Mouse (Mus musculus) kidney, embryonic 15.5 days (tissue): Measurements from ENCODE around the gene Sft2d2. TPM values are rescaled to one million over a fixed set of nuclear protein-coding genes. Genes with fewer than 3 reads are reported as not detected.

Experiments
- ATAC-seq: fragments of 200-750 bp; cut with Nextera tagmentation; replicated peaks from 2 replicates; pipeline ENCODE4 v1.8.0; 2017; ENCODE audit warnings: moderate TSS enrichment; ENCODE audit not compliant: low FRiP score
- H3K27ac ChIP-seq: fragments of 300-500 bp; sonication (generic); 2 replicates; pipeline ENCODE4 v1.5.1; 2015; ENCODE audit warnings: mild to moderate bottlenecking, inconsistent platforms
- H3K27me3 ChIP-seq: fragments of 300-500 bp; sonication (generic); 2 replicates; pipeline ENCODE4 v1.6.1; 2015; ENCODE audit warnings: inconsistent platforms
- H3K36me3 ChIP-seq: fragments of 300-500 bp; sonication (generic); 2 replicates; pipeline ENCODE4 v1.6.1; 2015; ENCODE audit warnings: inconsistent platforms
- H3K4me1 ChIP-seq: fragments of 300-500 bp; sonication (generic); 2 replicates; pipeline ENCODE4 v1.6.1; 2015; ENCODE audit warnings: inconsistent platforms
- H3K4me2 ChIP-seq: fragments of 300-500 bp; sonication (generic); 2 replicates; pipeline ENCODE4 v1.6.1; 2015; ENCODE audit warnings: moderate library complexity, mild to moderate bottlenecking, inconsistent platforms
- H3K4me3 ChIP-seq: fragments of 300-500 bp; sonication (generic); replicated peaks from 2 replicates; pipeline ENCODE4 v1.5.1; 2015; ENCODE audit warnings: mild to moderate bottlenecking, inconsistent platforms
- H3K9ac ChIP-seq: fragments of 300-500 bp; sonication (generic); 2 replicates; pipeline ENCODE4 v1.6.1; 2015; ENCODE audit warnings: mild to moderate bottlenecking, inconsistent platforms
- H3K9me3 ChIP-seq: fragments of 300-500 bp; sonication (generic); replicated peaks from 2 replicates; pipeline ENCODE4 v1.6.1; 2016; ENCODE audit warnings: inconsistent platforms
- WGBS: fragments of 180-500 bp; shearing (Covaris S2); methylation state at CpG from one replicate; pipeline ENCODE4 v1.1.7; 2015; ENCODE audit warnings: mixed read lengths; 5-methylcytosine and 5-hydroxymethylcytosine counted together
- polyA plus RNA-seq: library from polyadenylated mRNA; unstranded; fragments of >200 nt; fragmentation: Nextera tagmentation; extraction: Ambion mirVana; gene quantifications from 2 replicates; pipeline ENCODE4 v1.2.1, GENCODE M21; 2015

Sft2d2 gene
- polyA plus RNA-seq, 1 experiment from 2014 or later = 22.8 TPM

- H3K36me3 ChIP-seq = no peaks in the 10 kb centered on the region
- no peak overlapping the region for H3K9ac ChIP-seq
- no peak overlapping the region for H3K4me3 ChIP-seq
- no peak overlapping the region for H3K27ac ChIP-seq
- no peaks in the 10 kb centered on the region for H3K27me3 ChIP-seq
- no peak overlapping the region for H3K4me2 ChIP-seq
- peak; percentile 54 for ATAC-seq
- no peaks in the 10 kb centered on the region for H3K4me1 ChIP-seq
- WGBS = 49% methylated on average over 6 of the region's 6 CpGs
- no peaks in the 10 kb centered on the region for H3K9me3 ChIP-seq
Observed at GRCm38 (mm10) chr1:165164920-165165319, 29.3 kb downstream of the Sft2d2 start.

DNA sequence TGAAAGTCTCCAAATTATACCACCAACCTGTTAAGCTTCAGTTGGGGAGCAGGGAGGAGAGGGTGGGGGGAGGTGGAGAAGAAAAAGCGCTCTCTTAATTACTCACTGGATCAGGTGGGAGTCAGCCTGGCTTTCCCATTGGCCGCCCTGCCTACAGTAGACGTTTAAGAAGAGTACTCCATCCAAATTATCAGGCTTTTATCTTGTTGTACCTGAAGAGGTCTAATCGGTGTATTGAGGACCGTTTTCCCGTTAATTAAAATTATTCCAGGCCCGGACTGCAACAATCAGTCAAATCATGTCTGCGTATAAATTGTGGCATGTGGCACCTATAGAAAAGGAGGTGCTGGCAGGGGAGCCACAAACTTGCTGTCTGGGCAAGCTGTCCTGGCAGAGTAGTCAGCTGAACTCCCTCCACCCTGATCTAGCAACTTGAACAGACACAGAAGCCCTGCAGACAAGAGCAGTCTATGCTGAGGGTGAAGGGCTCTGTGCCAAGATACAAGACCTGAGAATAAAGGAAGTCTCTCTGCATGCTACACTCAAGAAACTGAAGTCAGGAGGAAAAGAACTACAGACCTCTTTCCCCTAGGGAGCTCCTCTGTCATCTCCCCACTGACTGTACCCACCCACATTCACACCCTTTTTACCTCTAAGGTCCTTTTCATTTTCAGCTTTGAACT is 33.4 kb downstream of the Sft2d2 start, which contains the start of gene Tbx19:
TSS of gene Tbx19 (minus strand) at position 51 of the 683 bp plus-strand sequence.
- Histone ChIP-seq H3K4me2 (no peak within 1 kb of the TSS), H3K36me3 (no peaks in the 10 kb centered on the region), H3K4me1 (no peaks in the 10 kb centered on the region), H3K27ac (no peak within 1 kb of the TSS), H3K4me3 (no peak within 1 kb of the TSS), H3K27me3 (no peaks in the 10 kb centered on the region), H3K9me3 (no peaks in the 10 kb centered on the region), H3K9ac (no peak within 1 kb of the TSS)
- WGBS = 87% methylated on average over 8 of the region's 8 CpGs
- ATAC-seq = no peak

DNA sequence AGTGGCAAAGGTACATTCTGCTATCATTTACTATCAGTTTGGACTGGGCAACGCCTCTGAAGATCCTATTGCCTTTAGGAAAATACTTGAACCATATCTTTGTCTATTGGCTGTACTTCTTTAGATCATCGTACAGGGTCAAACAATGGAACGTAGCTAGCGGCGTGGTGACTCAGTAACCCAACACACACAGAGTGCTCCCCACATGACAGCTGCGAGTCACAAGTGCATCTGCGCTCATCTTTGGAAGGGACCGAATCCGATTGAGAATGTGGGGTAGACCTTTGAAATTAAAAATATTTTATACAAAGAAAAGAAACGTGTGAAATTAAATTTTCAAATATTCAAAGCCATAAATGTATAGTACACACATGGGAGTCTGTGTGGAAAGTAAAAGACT is 35.4 kb downstream of the Sft2d2 start:
- H3K36me3 ChIP-seq = no peaks in the 10 kb centered on the region
- no peak for ATAC-seq
- no peaks in the 10 kb centered on the region for H3K9me3 ChIP-seq
- H3K4me2 ChIP-seq = no peak overlapping the region
- WGBS = 79% methylated on average over 10 of the region's 10 CpGs
- no peak overlapping the region for H3K27ac ChIP-seq
- H3K4me3 ChIP-seq = no peak overlapping the region
- no peaks in the 10 kb centered on the region for H3K4me1 ChIP-seq
- no peaks in the 10 kb centered on the region for H3K27me3 ChIP-seq
- no peak overlapping the region for H3K9ac ChIP-seq

- H3K36me3 ChIP-seq = no peaks in the 10 kb centered on the region
- ATAC-seq = no peak
Observed at GRCm38 (mm10) chr1:165154162-165154561, 40.1 kb downstream of the Sft2d2 start.

GRCm38 (mm10) chr1:165151216-165151615 is 43.0 kb downstream of the Sft2d2 start:
- no peaks in the 10 kb centered on the region for H3K27me3 ChIP-seq
- no peaks in the 10 kb centered on the region for H3K36me3 ChIP-seq
- H3K4me1 ChIP-seq = no peaks in the 10 kb centered on the region
- H3K9me3 ChIP-seq = no peaks in the 10 kb centered on the region
- no peak overlapping the region for H3K27ac ChIP-seq
- H3K4me2 ChIP-seq = no peak overlapping the region
- H3K9ac ChIP-seq = no peak overlapping the region
- WGBS = 52% methylated on average over 8 of the region's 8 CpGs
- no peak for ATAC-seq
- no peak overlapping the region for H3K4me3 ChIP-seq

More at GRCm38 (mm10) chr1:165154162-165154561, 40.1 kb downstream of the Sft2d2 start:
- whole genome bisulfite sequencing = 74% methylated on average over 4 of the region's 4 CpGs
- no peak overlapping the region for H3K9ac ChIP-seq
- H3K4me1 ChIP-seq = no peaks in the 10 kb centered on the region
- H3K9me3 ChIP-seq = no peaks in the 10 kb centered on the region
- H3K27ac ChIP-seq = no peak overlapping the region
- no peaks in the 10 kb centered on the region for H3K27me3 ChIP-seq
- H3K4me2 ChIP-seq = no peak overlapping the region
- H3K4me3 ChIP-seq = no peak overlapping the region

GRCm38 (mm10) chr1:165142343-165142916 is 51.8 kb downstream of the Sft2d2 start:
- 0 out of 2 replicates have a peak overlapping the region, but pooled peaks have one; percentile 5 for H3K4me2 ChIP-seq
- H3K9me3 ChIP-seq = no peaks in the 10 kb centered on the region
- 48% methylated on average over 12 of the region's 12 CpGs for WGBS
- H3K36me3 ChIP-seq = no peaks in the 10 kb centered on the region
- H3K9ac ChIP-seq = no peak overlapping the region
- H3K27ac ChIP-seq = peak overlapping the region; percentile 18; the same call in 1 of the 2 replicates
- no peaks in the 10 kb centered on the region for H3K27me3 ChIP-seq
- no peak overlapping the region for H3K4me3 ChIP-seq
- ATAC-seq = peak; percentile 72
- peaks cover 12% of the 10 kb centered on the region for H3K4me1 ChIP-seq

- Histone ChIP-seq H3K9ac (no peak overlapping the region), H3K4me1 (peaks cover 12% of the 10 kb centered on the region), H3K4me3 (no peak overlapping the region), H3K4me2 (no peak overlapping the region), H3K36me3 (no peaks in the 10 kb centered on the region), H3K27ac (no peak overlapping the region), H3K27me3 (no peaks in the 10 kb centered on the region), H3K9me3 (no peaks in the 10 kb centered on the region)
- 79% methylated on average over 3 of the region's 3 CpGs for WGBS
- no peak for ATAC-seq
Observed at GRCm38 (mm10) chr1:165140227-165140626, 54.0 kb downstream of the Sft2d2 start.

DNA sequence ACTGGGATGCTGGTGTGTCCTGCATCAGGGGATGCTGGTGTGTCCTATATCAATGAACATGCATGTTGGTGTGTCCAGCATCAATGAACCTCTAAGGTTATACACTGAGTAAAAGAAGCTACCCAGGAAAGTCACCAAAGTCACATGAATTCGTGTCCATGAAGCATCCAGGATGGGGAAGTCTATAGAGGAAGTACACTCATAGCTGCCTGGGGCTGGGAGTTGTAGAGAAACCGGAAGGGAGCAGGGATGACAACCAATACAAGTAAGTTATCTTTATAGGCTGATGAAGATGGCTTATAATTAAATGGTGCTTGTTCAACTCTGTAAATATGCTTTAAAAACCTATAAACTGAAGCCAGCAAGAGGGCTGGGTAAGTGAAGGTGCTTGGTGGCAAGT is 60.4 kb downstream of the Sft2d2 start:
- H3K4me3 ChIP-seq = no peak overlapping the region
- no peak for ATAC-seq
- WGBS = 67% methylated on average over 2 of the region's 2 CpGs
- no peak overlapping the region for H3K4me2 ChIP-seq
- no peaks in the 10 kb centered on the region for H3K36me3 ChIP-seq
- H3K9me3 ChIP-seq = no peaks in the 10 kb centered on the region
- H3K4me1 ChIP-seq = no peaks in the 10 kb centered on the region
- no peak overlapping the region for H3K27ac ChIP-seq
- H3K27me3 ChIP-seq = no peaks in the 10 kb centered on the region
- no peak overlapping the region for H3K9ac ChIP-seq

GRCm38 (mm10) chr1:165133279-165133678 is 61.0 kb downstream of the Sft2d2 start:
- H3K27ac ChIP-seq = no peak overlapping the region
- 64% methylated on average over 5 of the region's 5 CpGs for WGBS
- no peaks in the 10 kb centered on the region for H3K27me3 ChIP-seq
- no peak overlapping the region for H3K4me3 ChIP-seq
- no peaks in the 10 kb centered on the region for H3K9me3 ChIP-seq
- H3K4me2 ChIP-seq = no peak overlapping the region
- H3K36me3 ChIP-seq = no peaks in the 10 kb centered on the region
- no peak for ATAC-seq
- no peak overlapping the region for H3K9ac ChIP-seq
- no peaks in the 10 kb centered on the region for H3K4me1 ChIP-seq

- no peak for ATAC-seq
- H3K9ac ChIP-seq = no peak overlapping the region
- no peaks in the 10 kb centered on the region for H3K4me1 ChIP-seq
- H3K9me3 ChIP-seq = no peaks in the 10 kb centered on the region
- 78% methylated on average over 14 of the region's 14 CpGs for WGBS
- no peaks in the 10 kb centered on the region for H3K27me3 ChIP-seq
- H3K36me3 ChIP-seq = no peaks in the 10 kb centered on the region
- H3K27ac ChIP-seq = no peak overlapping the region
- no peak overlapping the region for H3K4me3 ChIP-seq
- no peak overlapping the region for H3K4me2 ChIP-seq
Observed at GRCm38 (mm10) chr1:165132187-165132877, 61.9 kb downstream of the Sft2d2 start.

- Histone ChIP-seq H3K27me3 (no peaks in the 10 kb centered on the region), H3K36me3 (no peaks in the 10 kb centered on the region), H3K27ac (no peak overlapping the region), H3K4me3 (no peak overlapping the region), H3K4me2 (no peak overlapping the region), H3K9me3 (no peaks in the 10 kb centered on the region), H3K4me1 (no peaks in the 10 kb centered on the region), H3K9ac (no peak overlapping the region)
- WGBS = 75% methylated on average over 5 of the region's 5 CpGs
- ATAC-seq = no peak
Observed at GRCm38 (mm10) chr1:165129573-165129972, 64.7 kb downstream of the Sft2d2 start.
